Mouse (Mus musculus): ENCODE data around the gene Bok. TPM values are rescaled to one million over a fixed set of nuclear protein-coding genes. Genes with fewer than 3 reads are reported as not detected.

Bok gene
- total RNA-seq, 2 experiments from 2014 or later = 64.5 to 79.7 TPM

Other genes starting within 250 kb of the Bok start
- gene Hdlbp, start 206.8 kb upstream of the Bok start, total RNA-seq (2021) = 100 to 1,000 TPM; 148 to 152 TPM
- gene Farp2, start 173.6 kb upstream of the Bok start, total RNA-seq (2021) = 10 to 100 TPM; 11.9 to 13.0 TPM
- gene Stk25, start 27.0 kb upstream of the Bok start, total RNA-seq (2021) = 100 to 1,000 TPM; 397 to 399 TPM
- 10 to 100 TPM; 79.8 to 84.8 TPM for gene Atg4b, start 65.8 kb downstream of the Bok start, total RNA-seq (2021)
- gene Thap4, start 69.2 kb downstream of the Bok start, total RNA-seq (2021) = 10 to 100 TPM; 34.2 to 34.3 TPM
- 10 to 100 TPM; 57.5 to 65.4 TPM for gene Dtymk, start 116.3 kb downstream of the Bok start, total RNA-seq (2021)
- 10 to 100 TPM; 12.9 to 13.8 TPM for gene Ing5, start 118.3 kb downstream of the Bok start, total RNA-seq (2021)
- 10 to 100 TPM; 16.1 to 18.5 TPM for gene D2hgdh, start 139.2 kb downstream of the Bok start, total RNA-seq (2021)
- gene Gal3st2, start 175.6 kb downstream of the Bok start, total RNA-seq (2021) = under 1 TPM; 0.40 to 0.46 TPM
- gene Gal3st2b, start 232.7 kb downstream of the Bok start, total RNA-seq (2021) = under 1 TPM in 1 of 2 experiments, not detected in 1; 0.57 TPM

All from layer of hippocampus, postnatal 36 days (tissue).